Mouse (Mus musculus): ENCODE results near the gene Olfr119. TPM values are rescaled to one million over a fixed set of nuclear protein-coding genes. Genes with fewer than 3 reads are reported as not detected.
"Not testable (repeated sequence)": the region's sequence is repeated elsewhere in the genome, so short reads cannot be mapped to it uniquely, and the experiment has no call there.

The Olfr119 gene
- not detected in 2 replicates for polyA plus RNA-seq (2015; fragmentation: Nextera tagmentation; extraction: Ambion mirVana)

DNA sequence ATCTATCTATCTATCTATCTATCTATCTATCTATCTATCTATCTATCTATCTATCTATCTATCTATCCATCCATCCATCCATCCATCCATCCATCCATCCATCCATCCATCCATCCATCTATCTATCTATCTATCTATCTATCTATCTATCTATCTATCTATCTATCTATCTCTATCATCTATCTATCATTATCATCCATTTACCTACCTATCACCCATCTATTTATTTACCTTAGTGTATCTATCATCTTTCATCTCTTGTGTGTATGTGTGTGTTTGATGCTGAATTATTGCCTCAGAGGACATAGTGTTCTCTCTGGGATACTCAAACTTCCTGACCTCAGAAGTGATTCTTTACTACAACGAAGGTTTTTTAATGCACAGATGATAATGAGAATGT, at the start of gene Olfr119:
Gene Olfr119 (plus strand): TSS at position 301 of the 400 bp plus-strand sequence.
- H3K9me3 ChIP-seq (ENCODE audit: control insufficient read depth, low read length); H3K27ac ChIP-seq (ENCODE audit: low read length); H3K4me1 ChIP-seq (replicated peaks; ENCODE audit: control insufficient read depth, insufficient read depth, low read length); H3K36me3 ChIP-seq (ENCODE audit: control insufficient read depth, insufficient read depth); H3K9ac ChIP-seq (replicated peaks; ENCODE audit: low read depth, low read length); H3K4me2 ChIP-seq (ENCODE audit: low read length); H3K27me3 ChIP-seq (replicated peaks; ENCODE audit: control insufficient read depth, insufficient read depth, low read length); ATAC-seq; H3K4me3 ChIP-seq (replicated peaks; ENCODE audit: low read length): not testable (repeated sequence)
- 67% methylated on average over 1 of the region's 1 CpGs for WGBS

DNA sequence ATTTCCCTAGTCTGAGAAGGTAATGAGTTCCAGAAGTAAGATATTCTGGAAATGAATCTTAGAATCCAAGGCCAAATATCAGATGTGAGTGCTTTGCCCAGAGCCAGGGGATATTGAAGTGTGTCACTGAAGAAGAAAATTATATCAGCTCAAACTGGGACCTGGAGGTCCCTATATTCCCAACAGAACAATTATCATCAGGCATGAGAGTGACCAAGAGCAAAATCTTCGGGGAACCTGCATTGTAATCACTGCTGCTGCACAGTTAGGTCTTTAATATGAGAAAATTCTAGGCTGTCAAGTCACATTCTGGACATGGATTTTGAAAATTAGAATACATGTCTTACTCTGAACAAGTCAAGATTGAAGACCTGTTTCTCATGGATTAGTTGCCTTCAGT, 32.7 kb upstream of the Olfr119 start, which contains the start of gene Olfr117:
Gene Olfr117 (minus strand): TSS at position 101 of the 400 bp plus-strand sequence.
- H3K9ac ChIP-seq (replicated peaks; ENCODE audit: low read depth, low read length): no peak within 1 kb of the TSS
- H3K4me3 ChIP-seq (replicated peaks; ENCODE audit: low read length): no peak within 1 kb of the TSS
- no peak within 1 kb of the TSS for H3K27ac ChIP-seq (ENCODE audit: low read length)
- no peak for ATAC-seq
- no peaks in the 10 kb centered on the region for H3K36me3 ChIP-seq (ENCODE audit: control insufficient read depth, insufficient read depth)
- H3K9me3 ChIP-seq (ENCODE audit: control insufficient read depth, low read length): no peaks in the 10 kb centered on the region
- no peak within 1 kb of the TSS for H3K4me2 ChIP-seq (ENCODE audit: low read length)
- no peaks in the 10 kb centered on the region for H3K4me1 ChIP-seq (replicated peaks; ENCODE audit: control insufficient read depth, insufficient read depth, low read length)
- WGBS: 52% methylated on average over 1 of the region's 1 CpGs
- H3K27me3 ChIP-seq (replicated peaks; ENCODE audit: control insufficient read depth, insufficient read depth, low read length): no peaks in the 10 kb centered on the region

DNA sequence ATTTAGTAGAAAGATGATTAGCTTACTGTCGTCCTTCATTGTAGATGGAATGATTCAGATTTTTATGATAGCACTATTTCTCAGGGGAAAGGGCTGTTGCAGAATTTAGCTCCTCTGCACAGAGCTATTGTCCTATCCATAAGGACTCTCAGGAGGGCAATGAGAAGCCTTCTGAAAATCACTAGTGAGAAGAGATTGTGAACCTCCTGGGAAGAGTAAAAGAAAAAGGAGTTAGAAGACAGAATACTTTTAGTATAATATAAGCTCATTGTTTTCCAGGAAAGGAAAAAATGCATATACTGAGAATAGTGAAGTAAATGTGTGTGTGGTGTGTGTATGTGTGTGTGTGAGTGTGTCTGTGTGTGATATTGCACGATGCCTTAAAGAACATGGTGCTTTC, 29.7 kb upstream of the Olfr119 start, which contains the start of gene Olfr118:
Gene Olfr118 (plus strand): TSS at position 301 of the 400 bp plus-strand sequence.
- H3K4me2 ChIP-seq (ENCODE audit: low read length): no peak within 1 kb of the TSS
- H3K36me3 ChIP-seq (ENCODE audit: control insufficient read depth, insufficient read depth): no peaks in the 10 kb centered on the region
- no peak within 1 kb of the TSS for H3K9ac ChIP-seq (replicated peaks; ENCODE audit: low read depth, low read length)
- no peak within 1 kb of the TSS for H3K27ac ChIP-seq (ENCODE audit: low read length)
- no peaks in the 10 kb centered on the region for H3K4me1 ChIP-seq (replicated peaks; ENCODE audit: control insufficient read depth, insufficient read depth, low read length)
- no peaks in the 10 kb centered on the region for H3K9me3 ChIP-seq (ENCODE audit: control insufficient read depth, low read length)
- ATAC-seq: no peak
- H3K27me3 ChIP-seq (replicated peaks; ENCODE audit: control insufficient read depth, insufficient read depth, low read length): no peaks in the 10 kb centered on the region
- WGBS: 71% methylated on average over 2 of the region's 2 CpGs
- H3K4me3 ChIP-seq (replicated peaks; ENCODE audit: low read length): no peak within 1 kb of the TSS

DNA sequence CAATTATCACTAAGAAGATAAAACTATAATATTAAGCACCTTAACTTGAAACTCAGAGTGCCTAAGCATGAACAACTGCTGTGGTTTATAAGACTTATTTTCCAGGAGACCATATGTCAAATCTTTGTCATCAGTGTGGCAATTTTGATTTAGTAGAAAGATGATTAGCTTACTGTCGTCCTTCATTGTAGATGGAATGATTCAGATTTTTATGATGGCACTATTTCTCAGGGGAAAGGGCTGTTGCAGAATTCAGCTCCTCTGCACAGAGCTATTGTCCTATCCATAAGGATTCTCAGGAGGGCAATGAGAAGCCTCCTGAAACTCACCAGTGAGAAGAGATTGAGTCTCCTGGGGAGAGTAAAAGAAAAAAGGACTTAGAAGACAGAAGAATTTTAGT, 25.1 kb downstream of the Olfr119 start, which contains the start of gene Olfr120:
Gene Olfr120 (plus strand): TSS at position 301 of the 400 bp plus-strand sequence.
- H3K4me1 ChIP-seq (replicated peaks; ENCODE audit: control insufficient read depth, insufficient read depth, low read length): no peaks in the 10 kb centered on the region
- no peak for ATAC-seq
- H3K9ac ChIP-seq (replicated peaks; ENCODE audit: low read depth, low read length): no peak within 1 kb of the TSS
- whole genome bisulfite sequencing: 73% methylated on average over 1 of the region's 1 CpGs
- no peaks in the 10 kb centered on the region for H3K27me3 ChIP-seq (replicated peaks; ENCODE audit: control insufficient read depth, insufficient read depth, low read length)
- no peak within 1 kb of the TSS for H3K4me3 ChIP-seq (replicated peaks; ENCODE audit: low read length)
- no peak within 1 kb of the TSS for H3K4me2 ChIP-seq (ENCODE audit: low read length)
- no peaks in the 10 kb centered on the region for H3K9me3 ChIP-seq (ENCODE audit: control insufficient read depth, low read length)
- H3K27ac ChIP-seq (ENCODE audit: low read length): no peak within 1 kb of the TSS
- no peaks in the 10 kb centered on the region for H3K36me3 ChIP-seq (ENCODE audit: control insufficient read depth, insufficient read depth)

DNA sequence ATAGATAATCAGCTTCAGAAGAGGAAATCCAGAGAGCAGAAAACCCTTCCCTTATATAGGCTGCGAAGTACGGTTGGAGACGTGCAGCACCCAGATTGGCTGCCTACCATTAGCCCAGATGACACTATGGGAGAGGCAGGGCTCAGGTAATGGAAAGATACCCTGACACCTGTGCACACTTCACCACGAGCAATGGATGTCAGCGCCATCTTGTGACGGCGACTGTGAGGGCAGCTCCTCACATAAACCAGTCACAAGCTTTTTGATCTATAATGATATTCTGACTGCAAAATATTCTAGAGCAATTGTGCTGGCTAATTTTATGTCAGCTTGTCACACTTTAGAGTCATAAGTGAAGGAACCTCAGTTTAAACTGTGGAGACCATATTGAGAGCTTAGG, 41.7 kb downstream of the Olfr119 start:
- WGBS: 57% methylated on average over 7 of the region's 7 CpGs
- H3K36me3 ChIP-seq (ENCODE audit: control insufficient read depth, insufficient read depth): no peaks in the 10 kb centered on the region
- H3K4me2 ChIP-seq (ENCODE audit: low read length): no peak overlapping the region
- ATAC-seq: no peak
- H3K27ac ChIP-seq (ENCODE audit: low read length): no peak overlapping the region
- H3K9me3 ChIP-seq (ENCODE audit: control insufficient read depth, low read length): no peaks in the 10 kb centered on the region
- no peak overlapping the region for H3K9ac ChIP-seq (replicated peaks; ENCODE audit: low read depth, low read length)
- no peak overlapping the region for H3K4me3 ChIP-seq (replicated peaks; ENCODE audit: low read length)
- no peaks in the 10 kb centered on the region for H3K27me3 ChIP-seq (replicated peaks; ENCODE audit: control insufficient read depth, insufficient read depth, low read length)
- no peaks in the 10 kb centered on the region for H3K4me1 ChIP-seq (replicated peaks; ENCODE audit: control insufficient read depth, insufficient read depth, low read length)

Other genes starting within 250 kb of the Olfr119 start
- gene Olfr109, start 237.6 kb upstream of the Olfr119 start, polyA plus RNA-seq (2015; fragmentation: Nextera tagmentation; extraction: Ambion mirVana): not detected in 2 replicates
- not detected in 2 replicates for gene H2-M2, start 213.0 kb upstream of the Olfr119 start, polyA plus RNA-seq (2015; fragmentation: Nextera tagmentation; extraction: Ambion mirVana)
- gene Olfr110, start 204.1 kb upstream of the Olfr119 start, polyA plus RNA-seq (2015; fragmentation: Nextera tagmentation; extraction: Ambion mirVana): not detected in 2 replicates
- not detected in 2 replicates for gene Olfr111, start 188.5 kb upstream of the Olfr119 start, polyA plus RNA-seq (2015; fragmentation: Nextera tagmentation; extraction: Ambion mirVana)
- gene Olfr112, start 127.1 kb upstream of the Olfr119 start, polyA plus RNA-seq (2015; fragmentation: Nextera tagmentation; extraction: Ambion mirVana): not detected in 2 replicates
- gene Olfr113, start 118.9 kb upstream of the Olfr119 start, polyA plus RNA-seq (2015; fragmentation: Nextera tagmentation; extraction: Ambion mirVana): not detected in 2 replicates
- not detected in 2 replicates for gene Olfr114, start 103.8 kb upstream of the Olfr119 start, polyA plus RNA-seq (2015; fragmentation: Nextera tagmentation; extraction: Ambion mirVana)
- gene Olfr115, start 69.5 kb upstream of the Olfr119 start, polyA plus RNA-seq (2015; fragmentation: Nextera tagmentation; extraction: Ambion mirVana): not detected in 2 replicates
- gene Olfr116, start 69.4 kb upstream of the Olfr119 start, polyA plus RNA-seq (2015; fragmentation: Nextera tagmentation; extraction: Ambion mirVana): not detected in 2 replicates
- not detected in 2 replicates for gene Olfr117, start 32.8 kb upstream of the Olfr119 start, polyA plus RNA-seq (2015; fragmentation: Nextera tagmentation; extraction: Ambion mirVana)
- not detected in 2 replicates for gene Olfr118, start 29.6 kb upstream of the Olfr119 start, polyA plus RNA-seq (2015; fragmentation: Nextera tagmentation; extraction: Ambion mirVana)
- gene Olfr120, start 25.2 kb downstream of the Olfr119 start, polyA plus RNA-seq (2015; fragmentation: Nextera tagmentation; extraction: Ambion mirVana): not detected in 2 replicates
- not detected in 2 replicates for gene Olfr121, start 52.3 kb downstream of the Olfr119 start, polyA plus RNA-seq (2015; fragmentation: Nextera tagmentation; extraction: Ambion mirVana)
- gene Olfr122, start 72.0 kb downstream of the Olfr119 start, polyA plus RNA-seq (2015; fragmentation: Nextera tagmentation; extraction: Ambion mirVana): not detected in 2 replicates
- gene Olfr123, start 97.0 kb downstream of the Olfr119 start, polyA plus RNA-seq (2015; fragmentation: Nextera tagmentation; extraction: Ambion mirVana): not detected in 2 replicates
- gene Olfr124, start 103.3 kb downstream of the Olfr119 start, polyA plus RNA-seq (2015; fragmentation: Nextera tagmentation; extraction: Ambion mirVana): not detected in 2 replicates
- 0.06 TPM in 1 of 2 replicates, not detected in the other for gene Olfr125, start 136.4 kb downstream of the Olfr119 start, polyA plus RNA-seq (2015; fragmentation: Nextera tagmentation; extraction: Ambion mirVana)
- gene Olfr126, start 150.9 kb downstream of the Olfr119 start, polyA plus RNA-seq (2015; fragmentation: Nextera tagmentation; extraction: Ambion mirVana): not detected in 2 replicates
- not detected in 2 replicates for gene Olfr127, start 203.9 kb downstream of the Olfr119 start, polyA plus RNA-seq (2015; fragmentation: Nextera tagmentation; extraction: Ambion mirVana)
- not detected in 2 replicates for gene Olfr128, start 224.0 kb downstream of the Olfr119 start, polyA plus RNA-seq (2015; fragmentation: Nextera tagmentation; extraction: Ambion mirVana)